Mouse (Mus musculus): Measurements from ENCODE around the gene Rmdn2.

Rmdn2 gene

DNA sequence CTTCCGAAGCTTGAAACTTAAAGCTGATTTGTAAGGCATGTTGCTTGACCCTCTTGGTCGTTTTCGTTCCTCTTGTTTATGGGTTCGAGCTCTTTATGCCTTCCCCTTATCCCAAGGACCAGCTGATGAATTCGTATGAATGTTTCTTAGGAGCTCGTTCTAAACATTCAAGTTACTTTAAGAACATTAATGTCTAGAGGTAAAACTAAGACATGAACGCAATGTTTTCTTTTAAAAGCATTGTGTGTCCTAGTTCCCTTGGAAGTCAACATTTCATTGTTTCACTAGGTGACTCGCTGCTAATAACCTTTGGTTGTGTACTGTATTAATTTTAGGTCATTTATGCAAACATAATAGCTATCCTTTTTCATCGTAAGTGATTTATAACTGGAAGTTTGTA is 4.2 kb downstream of the Rmdn2 start:
- no peak for ATAC-seq (ENCODE audit: low TSS enrichment)

DNA sequence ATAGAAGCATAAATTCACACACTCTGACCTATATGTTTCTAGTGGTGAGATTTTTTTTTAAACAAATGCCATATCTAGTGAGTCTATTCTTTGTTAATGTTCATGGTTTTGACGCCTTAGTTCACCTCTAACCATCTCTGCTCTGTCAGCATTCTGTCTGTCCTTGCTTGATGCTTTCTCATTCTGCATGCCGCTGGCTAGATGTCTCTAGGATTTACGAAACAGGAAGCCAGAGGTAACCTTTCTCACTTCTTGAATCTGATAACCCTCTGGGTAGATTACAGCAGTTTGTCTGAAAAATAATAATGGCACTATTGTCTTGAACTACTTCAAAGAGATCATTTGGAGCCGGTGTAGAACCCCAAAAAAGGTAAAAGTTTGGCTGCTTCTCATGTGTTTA is 5.0 kb downstream of the Rmdn2 start:
- ATAC-seq (ENCODE audit: low TSS enrichment) = no peak

DNA sequence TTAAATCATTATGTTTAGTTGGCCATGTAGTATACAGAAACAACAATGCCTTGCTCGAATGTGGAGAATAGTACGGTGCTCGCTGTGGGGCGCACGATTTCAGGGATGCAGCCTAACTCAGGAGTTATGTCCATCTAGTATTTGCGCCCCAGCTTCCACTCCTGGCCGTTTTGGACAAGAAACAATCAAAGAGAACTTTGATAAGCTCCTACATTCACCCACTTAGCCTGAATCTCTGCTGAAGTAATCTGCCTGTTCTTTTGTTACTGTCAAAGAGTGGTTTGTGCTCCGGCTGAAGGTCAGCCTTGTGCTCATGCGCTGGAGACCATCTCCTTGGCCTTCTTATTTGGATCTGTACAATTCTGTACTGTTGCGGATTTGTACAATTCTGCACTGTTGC is 6.8 kb downstream of the Rmdn2 start:
- no peak for ATAC-seq (ENCODE audit: low TSS enrichment)

DNA sequence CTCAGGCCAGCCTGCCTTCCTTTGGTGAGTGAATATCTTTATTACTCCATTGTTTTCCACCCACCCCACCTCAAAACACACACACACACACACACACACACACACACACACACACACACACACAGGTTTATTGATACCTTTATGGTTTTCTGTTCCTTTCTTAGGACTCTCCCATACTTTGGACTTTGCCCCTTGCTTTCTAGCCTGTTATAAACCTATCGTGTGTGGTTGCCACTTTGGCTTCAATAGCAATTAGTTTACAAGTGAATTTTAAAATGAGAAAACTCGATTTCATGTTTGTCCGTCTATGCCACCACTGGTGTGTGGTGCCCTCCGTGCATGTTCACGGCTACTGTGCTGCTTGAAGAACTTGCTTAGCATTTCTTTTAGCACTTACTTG is 7.3 kb downstream of the Rmdn2 start:
- no peak for ATAC-seq (ENCODE audit: low TSS enrichment)

DNA sequence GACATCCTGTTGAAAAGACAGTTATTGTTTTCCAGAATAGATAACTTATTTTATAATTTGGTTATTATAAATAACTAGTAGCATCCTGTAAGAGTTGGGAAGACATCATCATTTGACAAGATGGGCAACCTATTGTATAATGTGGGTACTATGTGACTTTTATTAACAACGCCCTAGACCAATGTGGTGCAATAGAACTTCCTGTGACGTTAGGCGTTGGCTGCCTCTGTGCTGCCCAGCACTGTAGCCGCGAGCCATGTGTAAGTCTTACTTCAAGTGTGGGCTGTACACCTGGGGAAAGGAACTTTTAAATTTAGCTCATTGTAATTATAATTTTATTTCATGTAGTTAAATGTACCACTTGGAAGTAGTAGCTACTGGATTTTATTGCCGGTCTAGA is 10.4 kb downstream of the Rmdn2 start:
- no peak for ATAC-seq (ENCODE audit: low TSS enrichment)

DNA sequence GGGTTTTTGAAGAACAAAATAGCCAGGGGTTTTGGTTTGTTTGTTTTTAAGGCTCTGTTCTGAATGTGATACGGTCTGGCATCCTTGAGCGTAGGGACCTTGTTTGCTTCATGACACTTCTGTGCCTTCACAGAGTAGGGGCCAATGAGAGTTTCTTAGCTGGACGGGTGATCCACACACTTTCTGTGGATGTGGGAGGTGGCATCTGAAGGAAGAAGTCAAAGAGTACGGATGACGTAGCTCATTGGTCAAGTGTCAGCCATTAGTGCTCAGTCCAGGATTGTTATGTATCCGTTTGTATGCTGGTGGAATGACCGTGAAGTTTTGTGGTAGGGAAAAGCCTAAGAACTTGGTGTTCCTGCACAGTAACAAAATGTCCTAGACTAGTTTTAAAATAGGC is 10.9 kb downstream of the Rmdn2 start:
- ATAC-seq (ENCODE audit: low TSS enrichment) = no peak

DNA sequence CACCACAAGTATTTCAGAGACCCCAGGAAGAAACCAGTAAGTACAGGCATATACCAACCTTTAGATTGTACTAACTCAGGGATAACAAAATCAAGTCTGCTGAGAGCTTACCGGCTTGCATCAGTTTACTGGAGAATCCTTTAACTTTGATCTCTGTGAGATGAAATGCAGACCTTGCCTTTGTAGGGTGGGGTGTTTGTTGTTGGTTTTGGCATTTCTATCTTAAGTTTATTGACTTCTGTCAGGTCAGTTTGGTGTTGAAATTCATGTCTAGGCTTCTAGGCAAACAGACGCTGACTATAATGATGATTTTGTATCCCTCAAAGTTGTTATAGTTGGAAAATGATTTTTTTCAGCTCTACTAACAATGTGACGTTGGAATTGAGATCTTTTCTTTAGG is 12.2 kb downstream of the Rmdn2 start:
- ATAC-seq (ENCODE audit: low TSS enrichment) = no peak

DNA sequence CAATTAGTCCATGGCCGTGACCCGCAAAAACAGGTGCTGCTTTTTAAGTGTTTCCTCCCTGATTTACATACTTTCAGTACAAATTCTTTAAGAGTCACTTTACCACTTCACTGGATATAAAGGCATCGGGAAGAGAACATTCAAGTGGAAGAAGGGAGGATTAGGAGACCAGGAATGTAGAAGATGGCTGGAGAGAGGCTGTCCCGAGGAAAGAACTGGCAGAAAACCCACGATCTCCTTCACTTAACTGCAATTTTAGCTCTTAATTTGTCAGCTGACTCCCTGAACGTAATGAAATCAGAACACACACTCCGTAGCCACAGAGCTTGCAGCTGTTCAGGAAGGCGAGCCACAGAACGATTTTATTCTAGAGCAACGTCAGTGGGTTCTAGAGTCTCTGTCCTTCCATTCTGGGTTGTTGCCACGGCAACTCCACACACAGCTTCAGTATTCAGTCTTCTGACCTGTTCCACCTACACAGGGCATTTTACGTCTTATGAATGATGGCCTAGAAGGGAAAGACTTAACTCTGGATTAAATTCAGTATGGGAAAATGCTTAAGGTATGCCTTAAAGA is 14.7 kb downstream of the Rmdn2 start:
- ATAC-seq (ENCODE audit: low TSS enrichment) = peak; percentile 67

DNA sequence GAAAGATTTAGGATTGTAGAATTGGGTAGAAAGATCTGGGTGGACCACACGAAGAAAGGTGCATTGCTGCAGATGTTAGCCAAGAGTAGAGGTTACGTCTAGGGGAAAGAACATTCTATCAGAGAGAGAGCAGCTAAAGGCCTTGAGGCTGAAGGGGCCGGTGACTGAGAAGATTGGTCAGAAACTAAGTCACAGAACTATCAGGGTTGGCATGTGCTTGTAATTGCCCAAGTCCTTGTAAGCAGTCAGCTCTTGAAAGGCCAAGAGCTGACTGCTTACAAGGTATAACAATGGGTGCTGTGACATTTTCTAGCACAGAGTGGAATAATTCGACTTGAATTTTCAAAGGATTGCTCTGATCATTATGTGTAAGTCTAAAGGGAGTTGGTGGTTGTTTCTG is 38.2 kb downstream of the Rmdn2 start:
- no peak for ATAC-seq (ENCODE audit: low TSS enrichment)

DNA sequence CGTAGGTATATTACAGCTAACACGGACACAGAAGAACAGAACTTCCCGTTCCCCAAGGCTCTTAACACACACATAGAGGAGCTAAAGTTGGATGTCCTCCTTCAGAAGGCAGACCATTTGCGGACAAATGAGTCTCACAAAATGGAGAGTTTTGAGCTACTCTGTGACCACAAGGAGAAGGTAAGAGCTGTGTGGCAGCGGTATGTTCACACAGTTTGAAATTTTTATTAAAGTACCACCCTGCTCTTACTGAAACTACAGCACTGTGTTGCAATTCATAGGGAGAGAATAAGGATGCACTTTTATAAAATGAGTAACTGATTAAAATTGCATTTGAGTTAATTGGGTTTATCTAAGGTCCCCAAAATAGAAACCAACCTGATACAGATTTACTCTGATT is 38.6 kb downstream of the Rmdn2 start:
- ATAC-seq (ENCODE audit: low TSS enrichment) = no peak

DNA sequence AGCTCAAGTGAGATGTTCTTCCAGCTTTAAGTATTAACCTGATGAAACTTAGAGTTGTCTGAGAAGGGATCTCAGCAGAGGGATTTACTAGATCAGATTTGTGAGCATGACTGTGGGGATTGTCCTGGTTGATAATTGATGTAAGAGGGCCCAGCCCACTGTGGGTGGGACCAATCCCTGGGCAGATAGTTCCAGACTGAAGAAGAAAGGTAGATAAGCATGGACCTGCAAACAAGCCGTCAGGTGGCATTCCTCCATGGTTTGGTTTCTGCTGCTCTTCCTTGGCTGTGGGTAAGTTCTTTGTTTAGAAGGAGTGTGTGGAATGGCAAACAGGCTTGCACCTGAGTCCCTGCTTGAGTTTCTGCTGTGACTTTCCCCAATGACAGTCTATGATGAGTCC is 41.5 kb downstream of the Rmdn2 start:
- ATAC-seq (ENCODE audit: low TSS enrichment) = no peak

DNA sequence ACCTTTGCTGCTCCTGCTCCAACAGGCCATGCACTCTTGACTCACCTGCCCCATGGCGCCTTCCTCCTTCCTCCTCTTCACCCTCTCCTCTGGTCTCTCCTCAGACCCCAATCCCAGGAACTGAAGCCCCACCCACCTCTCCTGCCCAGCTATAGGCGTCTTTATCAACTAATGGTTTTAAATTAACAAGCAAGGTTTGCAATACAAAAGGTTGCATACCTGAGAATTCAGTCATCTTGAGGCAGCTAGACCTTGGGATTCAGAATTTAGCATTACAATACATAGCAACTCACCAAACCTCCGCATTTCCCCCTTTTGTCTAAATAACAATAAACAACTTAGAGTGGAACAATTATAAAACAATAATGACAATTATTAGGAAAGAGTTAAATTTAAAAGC is 42.5 kb downstream of the Rmdn2 start:
- ATAC-seq (ENCODE audit: low TSS enrichment) = no peak

DNA sequence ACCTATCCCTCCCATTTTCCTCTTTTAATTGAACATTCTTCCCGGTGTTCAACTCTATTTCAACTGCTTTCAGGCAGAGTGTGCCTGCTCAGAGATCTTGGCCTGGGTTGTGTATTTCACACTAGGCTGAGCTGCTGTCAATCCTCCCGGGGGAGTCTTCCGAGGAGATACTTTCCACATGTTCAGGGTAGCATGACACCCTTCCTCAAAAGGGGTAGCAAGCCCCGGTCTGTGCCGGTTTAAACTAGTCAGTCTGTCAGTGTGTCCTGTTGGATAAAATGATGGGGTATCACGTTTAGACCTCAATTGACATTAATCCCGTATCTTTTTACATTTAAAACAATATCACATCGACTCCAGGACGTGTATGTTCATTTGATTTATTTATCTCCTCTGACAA is 46.1 kb downstream of the Rmdn2 start:
- no peak for ATAC-seq (ENCODE audit: low TSS enrichment)

DNA sequence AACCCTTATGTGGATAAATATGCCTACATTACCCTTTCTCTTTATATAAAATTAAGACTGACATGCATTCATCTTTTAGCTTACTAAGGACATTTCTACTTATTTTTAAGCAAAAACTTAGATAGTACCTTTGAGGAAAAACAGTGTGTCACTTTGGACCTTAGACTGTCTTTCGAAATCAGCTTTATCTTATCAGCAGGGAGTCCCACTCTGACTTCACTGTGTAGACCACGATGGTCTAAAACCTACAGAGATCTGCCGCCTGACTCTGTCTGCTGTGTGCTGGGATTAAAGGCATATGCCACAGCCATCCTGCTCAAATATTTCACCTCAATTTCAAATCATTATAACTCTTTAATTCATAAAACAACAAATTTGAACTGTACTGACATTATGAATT is 46.8 kb downstream of the Rmdn2 start:
- no peak for ATAC-seq (ENCODE audit: low TSS enrichment)

DNA sequence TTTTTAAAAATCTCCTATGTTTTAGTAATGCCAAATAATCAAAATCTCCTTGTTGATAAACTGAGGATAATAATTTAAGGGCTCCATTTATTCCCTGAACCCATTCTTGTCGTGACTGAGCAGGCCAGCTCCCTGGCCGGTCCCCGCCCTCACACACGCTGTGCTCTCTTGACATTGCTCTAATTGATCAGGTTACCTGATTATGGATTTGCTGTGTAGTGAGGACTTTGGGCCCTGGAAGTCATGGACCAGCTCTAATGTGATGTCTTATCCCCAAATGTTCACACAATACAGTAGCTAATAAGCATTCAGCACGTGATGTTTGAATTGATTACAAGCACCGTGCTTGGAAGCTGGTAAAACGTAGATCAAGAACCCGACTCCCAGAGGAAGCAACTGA is 47.2 kb downstream of the Rmdn2 start:
- ATAC-seq (ENCODE audit: low TSS enrichment) = no peak

DNA sequence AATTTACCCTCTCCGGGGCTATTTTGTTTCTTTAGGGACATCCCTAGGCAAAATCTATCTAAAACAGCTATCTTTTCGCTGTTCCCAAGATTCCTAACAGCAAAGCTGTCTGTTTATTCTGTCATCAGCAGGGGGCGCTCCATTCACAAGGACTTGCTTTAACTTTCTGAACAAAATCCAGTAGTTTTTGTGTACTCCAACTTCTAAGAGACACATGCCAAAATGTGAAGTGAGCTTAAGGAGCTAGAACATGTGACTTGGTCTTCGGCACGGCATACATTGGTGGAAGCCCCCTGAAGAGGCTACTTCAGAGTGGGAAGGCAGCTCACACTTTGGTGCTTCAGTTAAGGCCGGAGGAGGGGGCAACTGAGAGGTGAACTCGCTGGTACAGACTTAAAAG is 49.7 kb downstream of the Rmdn2 start:
- peak; percentile 83 for ATAC-seq (ENCODE audit: low TSS enrichment)

DNA sequence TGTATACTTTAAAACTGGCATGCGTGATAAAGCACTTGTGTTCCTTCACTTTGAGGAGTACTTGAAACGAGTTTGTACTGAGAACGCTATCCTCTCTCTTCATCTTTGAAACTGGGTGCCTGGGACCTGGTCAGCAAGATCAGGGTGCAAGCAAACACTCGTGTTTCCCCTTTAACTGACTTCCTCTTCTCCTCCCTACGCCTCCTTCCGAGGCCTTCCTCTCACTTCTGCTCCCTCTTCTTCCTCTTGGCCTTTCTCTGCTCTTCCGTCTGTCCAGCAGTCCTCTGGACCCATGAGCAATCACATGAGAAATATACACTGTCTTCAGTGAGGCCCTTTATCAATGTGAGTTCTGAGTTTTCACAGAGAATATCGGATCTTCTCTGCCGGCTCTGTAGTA is 50.2 kb downstream of the Rmdn2 start:
- ATAC-seq (ENCODE audit: low TSS enrichment) = no peak

DNA sequence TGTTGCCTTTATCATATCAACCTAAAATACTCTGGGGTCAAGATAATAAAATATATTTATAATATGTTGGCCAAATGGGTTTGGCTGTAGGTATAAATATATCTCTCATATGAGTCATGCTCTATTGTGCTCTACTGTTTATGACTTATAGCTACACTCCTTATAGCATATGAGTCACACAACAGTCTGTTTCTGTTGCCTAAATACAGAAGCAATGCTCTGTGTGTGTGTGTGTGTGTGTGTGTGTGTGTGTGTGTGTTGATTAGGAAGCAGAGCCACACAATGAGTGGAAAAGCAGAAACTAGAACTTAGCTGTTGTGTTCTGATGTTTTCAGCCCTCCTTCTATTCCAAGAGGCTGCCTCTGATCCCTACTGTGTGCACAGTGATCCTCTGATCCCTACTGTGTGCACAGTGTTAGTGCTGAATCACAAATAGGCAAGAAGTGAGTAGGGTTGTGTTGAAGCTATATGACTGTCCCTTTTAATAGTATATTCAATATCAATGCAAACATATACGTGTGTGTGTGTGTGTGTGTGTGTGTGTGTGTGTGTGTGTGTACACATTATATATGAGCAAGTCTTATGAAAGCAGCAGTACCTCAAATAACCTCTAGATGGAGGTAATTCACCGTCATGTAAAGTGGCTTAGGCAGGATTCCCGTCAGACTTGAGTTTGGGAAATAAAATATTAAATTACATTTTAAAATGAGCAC is 51.9 kb downstream of the Rmdn2 start:
- ATAC-seq (ENCODE audit: low TSS enrichment) = peak; percentile 74; the same call in 1 of the 2 replicates

DNA sequence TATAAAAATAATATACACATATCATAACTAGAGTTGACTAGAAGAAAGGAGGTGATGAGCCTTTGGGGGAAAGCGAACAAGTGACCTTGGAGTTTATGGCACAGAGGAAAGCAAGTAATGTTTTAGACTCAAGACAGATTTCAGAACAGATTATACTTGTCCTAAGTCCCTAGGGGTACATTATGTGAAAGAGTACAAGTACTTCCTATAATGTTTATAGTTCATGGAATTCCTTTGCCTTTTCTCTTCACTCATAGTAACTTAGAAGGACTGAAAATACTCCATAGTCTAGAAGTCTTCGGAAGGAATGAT is 52.4 kb downstream of the Rmdn2 start:
- ATAC-seq (ENCODE audit: low TSS enrichment) = no peak

DNA sequence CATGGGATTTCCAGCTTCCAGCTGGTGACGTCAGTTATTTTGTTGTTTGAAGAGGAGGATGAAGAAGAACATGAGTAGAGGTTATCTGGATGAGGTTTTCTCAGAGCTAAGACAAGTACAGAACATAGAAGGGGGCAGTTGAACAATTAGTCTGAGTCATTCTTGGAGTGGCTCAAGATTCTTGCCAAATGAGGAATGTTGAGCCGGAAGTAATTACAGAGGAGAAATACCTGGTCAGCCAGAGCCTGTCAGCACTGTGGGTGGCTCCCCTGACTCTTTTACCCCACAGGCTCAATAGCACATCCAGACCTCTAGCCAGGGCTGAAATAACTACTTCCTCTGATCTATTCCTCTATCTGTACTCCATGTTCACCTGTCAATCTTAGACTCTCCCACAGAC is 59.2 kb downstream of the Rmdn2 start:
- ATAC-seq (ENCODE audit: low TSS enrichment) = no peak

DNA sequence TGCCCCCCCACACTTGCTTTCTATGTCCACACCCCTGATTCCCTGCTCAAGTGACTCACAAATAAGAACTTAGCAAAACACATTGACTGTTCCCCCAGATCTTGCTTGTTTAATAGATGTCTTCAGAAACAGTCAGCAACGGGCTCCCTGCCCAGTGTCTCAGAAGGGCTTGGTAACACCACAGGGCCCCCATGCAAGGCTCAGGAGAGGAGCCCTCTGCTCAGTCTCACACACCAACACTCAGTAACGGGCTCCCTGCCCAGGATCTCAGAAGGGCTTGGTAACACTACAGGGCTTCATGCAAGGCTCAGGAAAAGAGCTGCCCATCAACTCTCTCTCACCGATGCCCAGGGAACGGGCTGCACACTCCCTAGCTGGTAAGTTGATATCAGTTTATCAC is 83.4 kb downstream of the Rmdn2 start:
- no peak for ATAC-seq (ENCODE audit: low TSS enrichment)

DNA sequence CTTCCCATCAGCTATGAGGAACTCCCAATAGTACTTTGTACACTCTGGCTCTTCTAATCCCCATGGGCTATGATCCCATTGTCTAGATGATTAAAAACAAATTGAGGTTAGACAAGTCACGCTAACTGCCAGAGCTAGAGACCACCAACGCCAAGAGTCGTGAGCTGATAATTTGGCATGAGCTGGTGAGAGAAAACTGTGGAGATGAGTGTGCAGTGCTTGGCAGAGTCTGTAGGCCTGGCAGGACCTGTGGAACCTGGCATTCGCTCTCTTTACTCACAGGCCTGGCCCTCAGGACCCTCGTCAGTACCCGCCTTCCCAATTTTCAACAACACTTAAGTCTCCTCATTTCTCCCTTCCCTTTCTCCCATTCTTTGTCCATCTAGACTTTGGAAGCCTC is 83.9 kb downstream of the Rmdn2 start:
- no peak for ATAC-seq (ENCODE audit: low TSS enrichment)

DNA sequence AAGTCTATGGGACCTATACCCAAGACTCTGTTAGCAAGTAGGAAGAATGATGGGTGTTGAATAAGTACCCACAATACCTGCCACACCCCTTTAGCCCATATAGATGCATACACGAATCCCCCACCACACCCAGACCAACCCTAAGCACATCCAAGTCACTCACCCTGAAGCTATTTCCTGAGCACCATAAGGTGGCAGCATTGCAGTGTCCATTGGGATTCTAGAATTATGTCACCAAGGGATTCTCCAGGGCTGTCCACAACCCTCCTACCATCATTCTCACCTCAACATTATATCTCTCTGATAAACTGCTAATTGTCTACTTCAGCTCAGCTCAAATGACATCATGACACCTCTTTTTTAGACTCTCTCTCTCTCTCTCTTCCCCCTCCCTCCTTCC is 87.5 kb downstream of the Rmdn2 start:
- peak; percentile 84 for ATAC-seq (ENCODE audit: low TSS enrichment)

DNA sequence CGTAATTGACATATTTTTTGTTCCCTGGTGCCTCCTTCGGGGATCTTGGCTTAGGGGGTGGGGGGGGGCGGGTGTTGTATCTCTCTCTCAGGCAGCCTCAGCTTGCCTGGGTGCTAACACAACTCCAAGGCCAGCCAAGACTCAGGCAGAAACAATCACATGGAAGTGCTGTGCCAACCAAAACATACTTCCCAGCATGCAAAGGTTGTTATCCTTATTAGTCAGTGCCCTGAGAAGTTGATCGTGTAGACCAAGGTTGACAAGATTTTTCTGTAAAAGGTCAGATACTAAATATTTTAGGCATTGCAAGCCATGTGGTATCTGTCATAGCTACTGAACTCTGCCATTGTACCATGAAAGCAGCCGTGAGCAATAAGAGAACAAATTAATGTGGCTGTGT is 89.2 kb downstream of the Rmdn2 start:
- ATAC-seq (ENCODE audit: low TSS enrichment) = no peak
